Mouse (Mus musculus) erythroblast, embryonic 14.5 days (primary cell): ENCODE measurements around the gene Ankrd23.

Experiments used
- GATA1 ChIP-seq: IDR thresholded peaks from 2 replicates; pipeline ENCODE4 v1.6.1; 2012; ENCODE audit warnings: low read length, inconsistent platforms, mixed read lengths
- TAL1 ChIP-seq: IDR thresholded peaks from 3 replicates; pipeline ENCODE4 v1.6.1; 2012; ENCODE audit warnings: low read length, inconsistent platforms, mixed read lengths

- TF ChIP-seq GATA1: no peak
- TF ChIP-seq TAL1: no peak
Observed at GRCm38 (mm10) chr1:36493299-36493698, 43.4 kb downstream of the Ankrd23 start.
